Mouse (Mus musculus) urinary bladder, postnatal 36 days (tissue): ENCODE measurements at regions not wholly inside any gene's neighbourhood (a gene's known extent, or its start where the extent isn't known, plus 50 kb on each side); places are given as distances from the start of the nearest gene placed in this dataset.
"Not testable (repeated sequence)": the region's sequence is repeated elsewhere in the genome, so short reads cannot be mapped to it uniquely, and the experiment has no call there.

Experiments
- DNase-seq, 2 experiments: peaks; one replicate each; pipeline ENCODE4 v3.0.0; 2022; ENCODE audit warnings: low spot score in 2 of 2, mixed read lengths in 1 of 2

DNA sequence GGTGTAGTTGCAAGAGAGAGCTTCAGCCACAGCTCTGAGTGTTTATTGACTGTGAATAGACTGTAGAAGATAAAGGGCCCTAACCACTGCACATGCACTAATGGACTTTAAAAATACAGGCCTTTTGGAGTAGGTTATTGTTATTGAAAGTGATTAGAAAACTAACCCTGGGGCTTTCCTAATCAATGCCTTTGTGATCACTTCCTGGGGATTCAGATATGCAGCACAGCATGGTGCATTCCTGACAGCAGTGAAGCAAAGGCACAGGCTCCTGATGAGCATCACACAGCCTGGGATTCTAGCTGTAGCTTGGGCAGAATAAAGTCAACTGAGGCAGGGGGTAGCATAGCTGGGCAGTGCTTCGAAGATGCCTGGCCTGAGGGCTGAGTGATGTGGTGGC is 87.3 kb downstream of the Gm11077 start:
- DNase-seq: no peak

DNA sequence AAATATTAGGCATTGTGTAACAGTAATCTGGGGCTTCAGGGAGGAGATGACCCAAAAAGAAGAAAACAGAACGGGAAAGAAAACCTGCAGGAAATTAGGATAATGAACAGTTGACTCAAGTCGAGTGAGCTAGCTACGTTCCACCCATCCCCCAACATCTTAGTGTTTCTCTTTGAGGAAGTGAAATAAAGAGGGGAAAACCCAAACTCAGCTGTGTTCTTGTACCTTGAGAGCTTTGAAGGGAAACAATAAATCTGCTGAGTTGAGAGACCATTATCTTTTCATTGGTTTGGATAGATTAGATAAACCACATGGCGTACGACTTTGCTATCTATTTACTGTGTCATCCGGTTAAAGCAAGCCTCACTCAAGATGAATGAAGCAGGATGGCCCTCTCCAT is 87.7 kb downstream of the Gm11077 start:
- no peak for DNase-seq

- no peak for DNase-seq
Measured at GRCm38 (mm10) chr6:140819451-140819878, 90.4 kb downstream of the Gm11077 start.

DNA sequence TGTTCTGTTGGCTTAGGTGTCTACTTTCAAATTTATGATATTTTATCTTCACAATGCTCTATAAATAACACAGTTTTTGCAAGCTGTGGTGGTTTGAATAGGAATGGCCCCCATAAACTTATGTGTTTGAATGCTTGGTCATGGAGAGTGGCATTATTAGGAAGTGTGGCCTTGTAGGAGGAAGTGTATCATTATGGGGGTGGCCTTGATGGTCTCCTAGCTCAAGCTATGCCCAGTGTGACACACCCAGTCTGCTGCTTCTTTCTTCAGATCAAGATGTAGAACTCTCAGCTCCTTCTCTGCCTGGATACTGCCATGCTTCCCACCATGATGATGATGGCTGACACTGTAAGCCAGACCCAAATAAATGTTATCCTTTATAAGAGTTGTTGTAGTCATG is 97.4 kb downstream of the Gm11077 start:
- DNase-seq: no peak

DNA sequence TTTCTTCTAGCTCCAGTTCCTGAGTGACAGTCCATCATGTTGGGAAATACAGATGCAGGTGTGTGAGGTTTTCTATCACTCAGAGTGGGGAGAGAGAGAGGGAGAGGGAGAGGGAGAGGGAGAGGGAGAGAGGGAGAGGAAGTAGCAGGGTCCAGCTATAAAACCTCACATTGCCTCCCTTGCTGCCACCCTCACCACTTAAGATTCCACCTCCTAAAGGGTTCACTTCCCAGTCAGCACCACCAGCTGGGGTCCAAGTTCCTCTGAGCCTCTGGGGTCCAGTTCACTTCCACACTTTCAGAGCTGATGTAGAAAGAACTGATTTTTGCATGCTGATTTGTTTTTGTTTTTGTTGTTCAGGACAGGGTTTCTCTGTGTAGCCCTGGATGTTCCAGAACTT is 98.6 kb downstream of the Gm11077 start:
- no peak for DNase-seq

DNA sequence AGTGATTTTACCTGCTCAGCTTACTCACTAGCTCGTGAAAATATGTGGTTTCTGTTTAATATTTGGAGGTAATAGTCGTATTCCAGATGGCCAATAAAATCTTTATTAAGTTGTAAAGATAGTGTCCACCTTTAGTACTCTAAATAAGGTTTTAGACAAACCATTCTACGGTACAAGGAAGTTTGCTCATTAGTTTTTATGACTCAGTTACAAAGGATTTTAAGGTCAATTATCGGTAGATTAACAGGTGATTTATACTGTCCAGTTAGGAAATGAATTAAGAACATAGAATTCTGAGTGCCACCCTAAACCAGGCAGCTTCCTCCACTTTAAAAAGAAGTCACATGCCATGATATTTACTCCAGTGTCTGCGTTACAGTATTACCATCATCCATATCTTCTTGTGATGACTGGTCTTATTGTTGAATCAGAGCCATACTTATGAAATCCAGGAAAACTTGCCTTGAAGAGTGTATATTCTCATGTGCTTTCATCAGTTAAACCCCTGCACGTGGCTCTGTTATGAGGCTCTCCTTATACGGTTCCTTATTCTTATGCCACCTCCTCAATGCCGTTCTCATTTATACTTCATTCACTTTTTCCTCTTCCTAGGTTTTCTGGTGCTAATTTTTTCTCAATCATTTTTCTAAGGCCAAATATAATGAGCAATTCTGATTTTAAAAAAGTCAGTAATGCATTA is 114.4 kb downstream of the Gm11077 start:
- no peak for DNase-seq

DNA sequence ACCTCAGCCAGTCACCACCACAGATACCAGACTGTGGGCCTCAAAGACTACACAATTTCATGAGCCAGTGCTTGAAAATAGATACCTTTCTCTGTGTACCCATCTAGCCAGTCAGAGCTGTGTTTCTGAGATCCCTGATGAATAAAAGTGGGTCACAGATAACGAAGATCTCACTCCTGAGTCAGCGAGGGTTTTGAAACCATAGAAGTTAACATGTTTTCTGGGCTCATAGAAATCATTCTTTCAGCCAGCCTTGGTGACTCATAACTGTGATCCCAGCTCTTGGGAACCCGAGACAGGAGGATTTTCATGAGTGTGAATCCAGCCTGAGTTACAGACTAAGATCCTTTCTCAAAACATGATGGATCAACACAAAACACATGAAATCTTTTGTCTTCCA is 118.1 kb downstream of the Gm11077 start:
- DNase-seq: no peak

DNA sequence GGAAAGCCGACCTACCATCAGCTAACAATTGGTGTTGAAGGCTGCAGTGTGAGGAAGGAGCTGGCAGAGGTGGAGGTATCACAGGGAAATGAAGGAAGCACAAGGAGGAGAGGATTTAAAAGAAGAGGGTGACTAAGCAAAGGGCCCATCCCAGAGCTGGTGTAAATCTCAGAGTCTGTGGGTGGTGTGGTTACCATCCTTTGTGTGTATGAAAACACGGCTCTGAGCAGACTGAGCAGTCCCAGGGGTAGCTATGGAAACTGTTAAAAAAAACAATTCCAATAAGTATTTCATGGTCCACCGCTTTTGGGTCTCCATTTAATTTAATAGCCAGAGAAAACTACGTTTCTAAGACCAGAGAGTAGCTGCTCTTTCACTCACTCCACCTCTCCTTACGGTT is 123.3 kb downstream of the Gm11077 start:
- DNase-seq: no peak

DNA sequence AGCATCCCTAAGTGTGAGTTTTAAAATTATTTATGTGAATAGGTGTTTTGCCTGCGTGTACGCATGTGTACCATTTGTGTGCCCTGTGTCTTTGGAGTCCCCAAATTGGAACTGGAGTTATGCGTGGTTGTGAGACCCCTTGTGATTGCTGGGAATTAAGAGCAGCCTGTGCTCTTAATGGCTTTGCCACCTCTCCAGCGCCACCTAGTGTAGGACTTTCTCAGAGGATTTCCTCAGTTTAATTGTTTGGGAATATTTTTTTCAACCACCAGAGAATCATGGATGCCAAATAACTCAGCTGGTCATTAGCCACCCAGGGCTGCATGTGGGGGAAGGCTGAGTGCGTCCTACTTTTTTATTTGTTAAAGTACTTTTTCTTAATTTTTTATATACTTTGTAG is 124.4 kb downstream of the Gm11077 start:
- peak in 1 of 2 experiments; percentile 17 for DNase-seq

GRCm38 (mm10) chr6:140854691-140855090 is 125.6 kb downstream of the Gm11077 start:
- no peak for DNase-seq

- DNase-seq: no peak
Measured at GRCm38 (mm10) chr6:140856468-140857117, 127.5 kb downstream of the Gm11077 start.

GRCm38 (mm10) chr6:140857118-140857746 is 128.1 kb downstream of the Gm11077 start:
- peak in 1 of 2 experiments; percentile 12 for DNase-seq

DNA sequence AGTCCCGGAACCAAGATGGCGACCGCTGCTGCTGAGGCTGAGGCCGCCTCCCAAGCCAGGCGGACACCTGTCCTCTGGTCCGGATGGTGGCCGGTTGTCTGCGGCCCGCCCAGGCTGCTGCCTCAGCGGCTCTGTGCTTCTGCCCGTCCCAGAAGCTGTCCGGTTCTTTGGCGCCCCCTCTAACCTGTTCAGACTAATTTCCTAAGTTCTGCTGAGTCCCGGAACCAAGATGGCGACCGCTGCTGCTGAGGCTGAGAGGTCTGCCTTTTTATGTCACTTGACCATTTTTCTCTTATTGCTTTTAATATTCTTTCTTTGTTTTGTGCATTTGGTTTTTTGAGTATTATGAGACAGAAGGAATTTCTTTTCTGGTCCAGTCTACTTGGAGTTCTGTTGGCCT is 140.4 kb downstream of the Gm11077 start:
- DNase-seq: not testable (repeated sequence)

DNA sequence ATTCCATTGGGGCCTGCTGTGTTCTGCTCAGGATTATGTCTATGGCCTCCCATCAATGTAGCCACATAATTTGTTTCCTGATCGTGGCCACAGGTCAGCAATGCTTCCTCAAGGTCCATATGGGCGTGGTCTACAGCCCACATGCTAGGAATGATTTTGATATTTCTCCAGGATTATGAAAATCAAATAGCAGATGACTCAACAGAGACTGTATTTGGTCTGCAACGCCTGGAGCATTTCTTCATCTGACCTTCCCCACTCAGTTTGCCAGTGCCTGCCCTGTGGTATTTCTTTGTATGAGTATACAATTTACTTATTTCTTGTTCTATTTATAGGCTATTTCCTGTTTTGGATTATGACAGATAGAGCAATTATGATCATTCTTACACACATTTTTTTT is 145.7 kb downstream of the Gm11077 start:
- no peak for DNase-seq

- no peak for DNase-seq
Measured at GRCm38 (mm10) chr6:140883651-140884050, 154.6 kb downstream of the Gm11077 start.

DNA sequence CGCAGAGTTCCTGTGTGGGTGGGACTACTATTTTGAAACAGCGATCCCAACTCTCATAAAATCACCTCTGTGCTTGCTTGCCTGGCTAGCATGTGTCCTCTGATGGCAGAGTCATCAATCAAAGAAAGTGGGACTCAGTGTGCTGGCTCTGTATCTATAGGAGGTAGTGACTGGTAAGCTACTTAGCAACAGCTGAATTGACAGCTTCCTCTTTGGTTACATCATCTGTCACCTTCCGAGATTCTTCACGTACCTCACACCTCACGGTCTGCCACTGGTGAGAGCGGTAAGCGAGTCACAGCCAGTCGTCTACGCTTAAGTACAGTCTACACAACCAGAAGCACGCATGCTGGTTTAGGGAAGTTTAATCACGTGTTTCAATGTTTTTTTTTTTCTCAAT is 159.5 kb downstream of the Gm11077 start:
- no peak for DNase-seq

DNA sequence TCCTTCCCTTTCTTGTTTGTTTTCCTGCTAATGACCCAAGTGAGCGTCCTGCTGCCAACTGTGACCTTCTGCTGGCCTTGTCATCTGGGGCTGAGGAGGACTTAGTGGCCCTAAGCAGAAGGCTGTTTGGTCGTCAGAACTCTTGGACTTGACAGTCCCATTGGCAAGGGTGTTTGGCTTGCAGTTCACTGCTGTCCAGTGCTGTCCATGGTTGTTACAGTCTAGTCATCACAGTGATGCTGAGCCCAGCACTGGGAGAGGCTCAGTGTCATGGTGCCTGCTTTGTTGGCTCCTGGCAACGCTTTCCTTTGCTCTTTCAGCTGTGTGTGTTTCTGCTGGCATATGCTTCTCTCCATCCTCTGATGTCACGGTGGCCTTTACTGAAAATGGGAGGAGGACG is 161.0 kb downstream of the Gm11077 start:
- DNase-seq: no peak

- no peak for DNase-seq
Measured at GRCm38 (mm10) chr6:140890591-140890990, 161.5 kb downstream of the Gm11077 start.

DNA sequence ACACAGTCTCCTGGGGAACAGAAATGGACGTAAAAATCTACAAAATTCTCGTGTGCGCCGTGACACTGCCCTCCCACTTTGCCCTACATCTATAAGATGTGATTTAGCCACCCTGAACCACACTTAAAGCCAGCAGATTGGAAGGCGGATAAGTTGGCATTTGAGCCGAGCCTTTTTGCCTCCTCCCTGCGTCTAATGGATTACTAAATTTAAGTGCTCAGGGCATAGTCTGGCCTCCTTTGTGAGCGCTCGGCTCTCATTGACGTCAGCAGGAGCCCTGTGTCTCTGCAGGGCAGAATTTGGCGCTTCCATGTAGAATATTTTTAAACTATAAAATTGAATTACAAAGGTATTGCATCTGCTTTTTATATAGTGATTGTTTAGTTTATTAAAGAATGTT is 165.4 kb downstream of the Gm11077 start:
- DNase-seq: no peak

DNA sequence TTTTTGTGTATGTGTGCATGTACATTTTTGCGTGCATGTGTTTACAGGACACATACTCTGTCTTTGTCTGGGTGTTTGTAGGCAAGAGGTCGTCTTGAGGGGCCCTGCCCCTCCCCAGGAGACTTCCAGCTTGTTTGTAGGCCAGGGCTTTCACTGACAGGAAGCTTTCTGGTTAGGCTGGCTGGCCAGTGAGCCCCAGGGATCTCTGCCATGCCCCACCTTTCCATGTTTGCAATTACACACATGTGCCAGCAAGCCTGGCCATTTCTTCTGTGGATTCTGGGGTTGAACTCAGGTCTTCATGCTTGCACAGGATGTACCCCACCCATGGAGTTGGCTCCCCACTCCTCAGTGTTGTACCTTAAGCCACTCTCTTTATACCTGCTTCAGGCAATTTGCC is 166.4 kb downstream of the Gm11077 start:
- peak in 1 of 2 experiments; percentile 20 for DNase-seq

- no peak for DNase-seq
Measured at GRCm38 (mm10) chr6:140897111-140897510, 168.0 kb downstream of the Gm11077 start.

DNA sequence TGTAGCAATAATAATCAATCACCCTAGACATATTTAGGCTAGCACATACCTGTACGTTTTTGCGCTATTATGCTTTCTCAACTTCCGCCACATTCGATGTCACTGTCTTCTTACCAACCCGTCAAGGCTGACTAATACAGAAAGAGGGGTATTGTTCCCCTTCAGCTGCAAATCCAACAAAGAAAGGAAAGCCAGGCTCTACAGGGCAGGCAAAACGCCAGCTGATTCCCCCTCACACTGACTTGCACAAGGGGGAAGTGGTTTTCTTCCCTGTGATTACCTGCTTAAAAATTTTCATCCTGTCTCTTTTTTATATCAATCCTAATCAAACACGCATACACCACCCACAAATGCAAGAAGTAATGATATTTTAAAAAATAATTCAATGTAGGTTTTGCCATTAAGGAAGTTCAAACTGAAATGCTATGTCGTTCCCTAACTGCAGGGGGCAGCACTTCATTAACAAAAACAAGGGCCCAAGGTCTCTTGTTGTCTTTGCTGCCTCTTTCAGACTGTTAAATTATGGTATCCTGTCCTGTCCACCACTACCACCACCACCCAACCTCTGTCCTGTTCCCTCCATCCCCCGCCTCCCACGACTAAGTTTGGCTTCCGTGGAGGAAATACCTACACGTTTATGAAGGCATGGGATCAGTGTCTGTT is 195.4 kb downstream of the Gm11077 start:
- DNase-seq: peak; percentile 20 to 48

GRCm38 (mm10) chr6:140927616-140928015 is 198.5 kb downstream of the Gm11077 start:
- DNase-seq: no peak
